Mouse (Mus musculus) embryonic facial prominence, embryonic 13.5 days (tissue): ENCODE measurements around the gene Mad2l2. TPM values are rescaled to one million over a fixed set of nuclear protein-coding genes. Genes with fewer than 3 reads are reported as not detected.

Source experiments
- ATAC-seq: fragments of 200-750 bp; cut with Nextera tagmentation; 2 replicates; pipeline ENCODE4 v1.8.0; 2017; ENCODE audit warnings: low read depth; ENCODE audit not compliant: insufficient number of reproducible peaks, insufficient read depth, low FRiP score, low TSS enrichment
- H3K27ac ChIP-seq: fragments of 300-500 bp; sonication (generic); 2 replicates; pipeline ENCODE4 v1.5.1; 2015; ENCODE audit warnings: moderate library complexity, mild to moderate bottlenecking, inconsistent platforms
- H3K27me3 ChIP-seq: fragments of 300-500 bp; sonication (generic); 2 replicates; pipeline ENCODE4 v1.6.1; 2015; ENCODE audit warnings: mild to moderate bottlenecking, inconsistent platforms
- H3K36me3 ChIP-seq: fragments of 300-500 bp; sonication (generic); 2 replicates; pipeline ENCODE4 v1.6.1; 2015; ENCODE audit warnings: mild to moderate bottlenecking, inconsistent platforms
- H3K4me1 ChIP-seq: fragments of 300-500 bp; sonication (generic); 2 replicates; pipeline ENCODE4 v1.6.1; 2015; ENCODE audit warnings: inconsistent platforms
- H3K4me2 ChIP-seq: fragments of 300-500 bp; sonication (generic); 2 replicates; pipeline ENCODE4 v1.6.1; 2015; ENCODE audit warnings: moderate library complexity, mild to moderate bottlenecking, inconsistent platforms
- H3K4me3 ChIP-seq: fragments of 300-500 bp; sonication (generic); 2 replicates; pipeline ENCODE4 v1.5.1; 2015; ENCODE audit warnings: mild to moderate bottlenecking, inconsistent platforms
- H3K9ac ChIP-seq: fragments of 300-500 bp; sonication (generic); 2 replicates; pipeline ENCODE4 v1.6.1; 2015; ENCODE audit warnings: mild to moderate bottlenecking, inconsistent platforms
- H3K9me3 ChIP-seq: fragments of 300-500 bp; sonication (generic); 2 replicates; pipeline ENCODE4 v1.6.1; 2016; ENCODE audit warnings: inconsistent platforms
- WGBS: fragments of 180-500 bp; shearing (Covaris S2); methylation state at CpG from one replicate; pipeline ENCODE4 v1.1.7; 2015; ENCODE audit warnings: mixed read lengths; 5-methylcytosine and 5-hydroxymethylcytosine counted together
- polyA plus RNA-seq: library from polyadenylated mRNA; unstranded; fragments of >200 nt; fragmentation: Nextera tagmentation; extraction: Ambion mirVana; gene quantifications from 2 replicates; pipeline ENCODE4 v1.2.1, GENCODE M21; 2015

Mad2l2 gene
- polyA plus RNA-seq, 1 experiment from 2014 or later = 76.3 TPM

DNA sequence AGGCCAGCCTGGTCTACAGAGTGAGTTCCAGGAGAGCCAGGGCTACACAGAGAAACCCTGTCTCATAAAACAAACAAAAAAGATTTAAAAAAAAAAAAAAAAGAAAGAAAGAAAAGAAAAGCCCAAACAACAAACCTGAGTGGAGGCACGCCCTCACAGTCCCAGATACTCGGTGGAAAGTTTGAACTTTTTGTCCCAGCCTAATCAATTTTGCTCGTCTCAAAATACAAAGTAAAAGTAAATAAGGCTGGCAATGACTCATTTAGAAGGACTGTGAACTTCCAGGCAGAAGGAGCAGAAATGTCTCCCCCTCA lies 20.7 kb downstream of the Mad2l2 start:
- 41% methylated on average over 3 of the region's 3 CpGs for WGBS
- no peak for ATAC-seq
- peaks cover 24% of the 10 kb centered on the region for H3K36me3 ChIP-seq
- peak overlapping the region; percentile 66 for H3K4me3 ChIP-seq
- H3K27ac ChIP-seq = no peak overlapping the region
- no peaks in the 10 kb centered on the region for H3K9me3 ChIP-seq
- H3K4me2 ChIP-seq = peak overlapping the region; percentile 96
- peak overlapping the region; percentile 78 for H3K9ac ChIP-seq
- no peaks in the 10 kb centered on the region for H3K27me3 ChIP-seq
- H3K4me1 ChIP-seq = peaks cover 17% of the 10 kb centered on the region

DNA sequence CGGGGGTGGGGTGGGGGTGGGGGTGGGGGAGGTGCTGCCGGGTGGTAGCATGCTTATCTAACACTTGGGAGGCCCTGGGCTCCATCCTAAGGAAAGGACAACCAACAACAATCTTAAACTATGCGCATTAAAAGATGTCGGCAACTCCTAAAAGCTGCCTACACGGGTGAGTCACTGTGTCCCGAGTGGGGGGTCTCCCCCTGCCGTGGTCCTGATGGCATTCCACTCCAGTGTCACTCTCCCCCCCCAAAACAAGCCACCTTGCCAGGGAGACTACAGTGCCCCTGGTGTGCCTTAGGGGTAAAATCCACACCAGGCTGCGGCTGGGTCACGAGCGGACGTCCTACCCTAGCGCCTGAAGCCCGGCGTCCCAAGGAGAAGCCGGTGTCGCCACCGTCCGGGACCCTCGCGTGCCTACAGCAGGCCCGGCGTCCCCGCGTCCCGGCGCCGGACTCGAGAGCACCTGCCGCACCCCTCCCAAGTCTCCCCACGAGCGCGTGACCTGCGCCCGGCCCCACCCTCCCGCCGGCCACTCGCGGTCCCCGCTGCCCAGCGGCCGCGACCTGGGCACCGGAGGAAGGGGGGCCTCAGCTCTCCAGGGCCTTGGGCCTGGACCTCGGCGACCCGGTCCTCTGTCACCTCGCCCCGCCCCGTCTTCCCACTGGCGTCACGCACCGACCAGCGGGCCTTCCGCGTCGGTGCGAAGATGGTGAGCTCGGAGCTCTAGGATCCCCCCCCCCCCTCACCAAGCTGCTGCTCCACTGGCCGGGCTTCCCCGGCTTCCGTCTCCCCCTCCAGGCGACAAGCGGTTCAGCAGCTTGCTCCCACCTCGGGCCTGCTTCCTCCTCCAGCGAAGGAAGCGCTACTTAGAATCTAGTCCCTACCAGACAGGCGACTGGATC lies 21.3 kb downstream of the Mad2l2 start, which contains the start of gene Fbxo6:
Gene Fbxo6 (minus strand): TSS at position 874 of the 902 bp plus-strand sequence.
- H3K4me1 ChIP-seq = peaks cover 17% of the 10 kb centered on the region
- under 1% methylated on average over 62 of the region's 67 CpGs for WGBS
- H3K36me3 ChIP-seq = peaks cover 23% of the 10 kb centered on the region
- no peaks in the 10 kb centered on the region for H3K9me3 ChIP-seq
- peak within 1 kb of the TSS; percentile 96 for H3K4me2 ChIP-seq
- H3K27me3 ChIP-seq = no peaks in the 10 kb centered on the region
- peak within 1 kb of the TSS; percentile 66 for H3K4me3 ChIP-seq
- H3K27ac ChIP-seq = peak within 1 kb of the TSS; percentile 55
- ATAC-seq = peak; percentile 76
- H3K9ac ChIP-seq = peak within 1 kb of the TSS; percentile 78

GRCm38 (mm10) chr4:148152547-148152946 lies 22.4 kb downstream of the Mad2l2 start:
- no peaks in the 10 kb centered on the region for H3K9me3 ChIP-seq
- H3K27ac ChIP-seq = peak overlapping the region; percentile 55; the same call in 1 of the 2 replicates
- H3K36me3 ChIP-seq = peaks cover 22% of the 10 kb centered on the region
- no peak overlapping the region for H3K4me3 ChIP-seq
- 0 out of 2 replicates have a peak overlapping the region, but pooled peaks have one; percentile 16 for H3K9ac ChIP-seq
- H3K27me3 ChIP-seq = no peaks in the 10 kb centered on the region
- WGBS = 82% methylated on average over 5 of the region's 5 CpGs
- H3K4me2 ChIP-seq = no peak overlapping the region
- ATAC-seq = no peak
- peaks cover 17% of the 10 kb centered on the region for H3K4me1 ChIP-seq

GRCm38 (mm10) chr4:148154006-148154405 lies 23.8 kb downstream of the Mad2l2 start:
- WGBS = 89% methylated on average over 4 of the region's 4 CpGs
- no peak overlapping the region for H3K4me2 ChIP-seq
- H3K27ac ChIP-seq = no peak overlapping the region
- no peak for ATAC-seq
- H3K9ac ChIP-seq = no peak overlapping the region
- H3K9me3 ChIP-seq = no peaks in the 10 kb centered on the region
- H3K27me3 ChIP-seq = peaks cover 2% of the 10 kb centered on the region; the same call in 1 of the 2 replicates
- no peak overlapping the region for H3K4me3 ChIP-seq
- peaks cover 22% of the 10 kb centered on the region for H3K36me3 ChIP-seq
- peaks cover 24% of the 10 kb centered on the region for H3K4me1 ChIP-seq

DNA sequence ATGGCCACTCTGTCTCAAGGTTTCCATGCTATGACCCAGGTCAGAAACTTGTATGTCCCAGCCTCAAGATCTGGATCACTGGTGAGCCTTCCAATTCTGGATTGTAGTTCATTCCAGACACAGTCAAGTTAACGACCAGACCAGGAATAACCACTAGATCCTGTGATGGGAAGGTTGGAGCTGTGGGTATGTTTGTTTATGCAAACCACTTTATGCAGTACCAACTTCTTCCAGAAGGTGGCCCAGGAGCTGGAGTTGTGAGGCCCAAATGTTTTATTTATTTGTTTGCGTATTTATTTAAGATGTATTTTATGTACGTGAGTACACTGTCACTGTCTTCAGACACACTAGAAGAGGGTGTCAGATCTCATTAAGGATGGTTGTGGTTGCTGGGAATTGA lies 24.8 kb downstream of the Mad2l2 start:
- H3K27ac ChIP-seq = no peak overlapping the region
- no peaks in the 10 kb centered on the region for H3K9me3 ChIP-seq
- no peak for ATAC-seq
- H3K36me3 ChIP-seq = peaks cover 22% of the 10 kb centered on the region
- H3K4me2 ChIP-seq = no peak overlapping the region
- no peak overlapping the region for H3K9ac ChIP-seq
- peaks cover 26% of the 10 kb centered on the region for H3K4me1 ChIP-seq
- WGBS = 63% methylated on average over 3 of the region's 3 CpGs
- peaks cover 3% of the 10 kb centered on the region; the same call in 1 of the 2 replicates for H3K27me3 ChIP-seq
- H3K4me3 ChIP-seq = no peak overlapping the region

DNA sequence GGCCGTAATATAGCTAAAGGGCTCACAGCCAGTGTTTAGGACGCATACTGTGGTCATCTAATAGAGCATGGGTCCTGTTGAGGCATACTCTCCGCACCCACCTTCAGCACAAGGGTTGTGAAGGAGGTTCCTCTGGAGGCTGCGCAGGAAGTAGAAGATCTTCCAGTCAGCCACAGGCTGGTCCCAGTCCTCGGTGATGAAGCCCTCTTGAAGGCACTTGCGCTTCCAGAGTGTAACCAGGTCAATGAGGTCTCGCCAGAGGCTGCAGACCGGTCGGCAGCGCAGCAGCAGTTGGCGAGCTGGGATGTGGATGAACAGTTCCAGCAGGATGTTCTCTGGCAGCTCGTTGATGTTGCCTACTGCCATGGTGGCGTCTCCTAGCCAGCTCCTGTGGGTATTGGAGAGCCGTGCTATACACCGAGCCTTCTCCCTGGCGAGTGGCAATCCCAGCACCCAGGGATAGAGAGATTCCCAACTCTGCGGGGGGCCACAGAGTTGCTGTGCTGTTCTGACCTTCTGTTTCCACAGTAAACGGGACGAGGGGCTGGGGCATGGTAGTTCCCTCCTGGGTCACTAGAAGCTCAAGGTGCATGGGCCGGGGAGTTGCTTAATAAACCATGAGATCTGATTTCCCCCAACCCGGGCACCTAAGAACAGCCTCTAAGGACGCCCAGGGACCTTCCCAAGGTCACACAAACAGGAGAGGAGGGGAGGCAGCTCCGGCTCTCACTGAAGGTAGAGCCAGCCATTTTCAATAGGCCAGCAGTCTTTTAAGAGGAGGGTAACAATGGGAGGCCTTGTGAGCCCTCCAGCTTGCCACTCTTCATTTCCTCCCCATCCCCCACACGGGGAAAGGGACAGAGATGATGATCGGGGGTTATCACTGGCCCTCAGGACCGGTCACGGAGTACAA lies 28.5 kb downstream of the Mad2l2 start:
- Histone ChIP-seq H3K9me3 (no peaks in the 10 kb centered on the region), H3K4me3 (peak overlapping the region; percentile 64), H3K36me3 (peaks cover 16% of the 10 kb centered on the region), H3K4me2 (peak overlapping the region; percentile 96), H3K9ac (peak overlapping the region; percentile 77), H3K4me1 (peaks cover 32% of the 10 kb centered on the region), H3K27me3 (peaks cover 40% of the 10 kb centered on the region), H3K27ac (no peak overlapping the region)
- 26% methylated on average over 27 of the region's 27 CpGs for WGBS
- ATAC-seq = no peak

DNA sequence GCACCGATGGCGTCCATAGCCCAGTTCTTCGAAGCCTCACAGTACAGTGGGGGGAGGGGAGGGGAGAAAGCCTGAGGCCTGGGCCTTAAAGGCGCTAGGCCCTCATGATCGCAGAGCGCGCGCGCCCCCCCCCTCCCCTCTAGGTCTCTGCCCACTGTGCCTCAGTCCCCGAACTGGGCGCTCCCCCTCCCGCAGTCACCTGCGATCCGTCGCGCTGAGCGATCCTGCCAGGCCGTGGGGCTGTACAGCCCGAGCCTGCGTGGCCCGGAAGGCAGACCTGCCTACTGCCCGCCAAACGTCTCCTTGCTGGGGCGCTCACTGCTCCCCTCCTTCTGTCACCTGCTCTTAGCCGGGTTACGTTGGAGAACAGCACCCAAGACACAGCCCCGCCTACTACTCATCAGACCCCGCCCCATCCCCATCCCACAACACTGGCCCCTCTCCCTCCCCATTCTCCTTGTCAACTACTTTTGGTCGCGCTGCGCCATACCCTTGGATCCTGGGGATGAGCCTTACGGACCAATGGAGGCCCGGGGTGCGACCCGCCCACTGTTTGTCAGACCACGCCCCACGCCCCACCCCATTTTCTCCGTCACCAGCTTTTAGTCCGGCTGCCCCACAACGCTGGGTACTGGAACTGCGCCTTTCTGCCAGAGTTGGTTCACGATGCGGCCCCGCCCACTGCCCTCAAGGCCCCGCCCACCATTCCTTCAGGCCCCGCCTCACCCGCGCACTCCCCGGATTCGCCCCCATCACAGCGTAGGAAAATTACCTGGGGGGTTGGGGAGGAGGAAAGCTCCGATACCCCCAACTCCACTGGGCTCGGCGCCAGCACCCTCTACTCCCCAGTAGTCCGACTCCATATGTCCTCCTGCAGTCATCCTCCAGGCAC lies 29.6 kb downstream of the Mad2l2 start:
- Histone ChIP-seq H3K27ac (no peak overlapping the region), H3K9ac (peak overlapping the region; percentile 77), H3K27me3 (peaks cover 51% of the 10 kb centered on the region), H3K4me2 (peak overlapping the region; percentile 96), H3K9me3 (no peaks in the 10 kb centered on the region), H3K4me1 (peaks cover 43% of the 10 kb centered on the region), H3K4me3 (peak overlapping the region; percentile 64), H3K36me3 (peaks cover 16% of the 10 kb centered on the region)
- peak; percentile 81 for ATAC-seq
- under 1% methylated on average over 54 of the region's 55 CpGs for WGBS

GRCm38 (mm10) chr4:148160436-148161390 lies 30.5 kb downstream of the Mad2l2 start, which contains the start of the genes Fbxo44 and Fbxo2:
Gene Fbxo44, minus strand, starts transcription at chr4:148160482.
Gene Fbxo2, plus strand, starts transcription at chr4:148160621.
- peak; percentile 73 for ATAC-seq
- Histone ChIP-seq H3K27me3 (peaks cover 60% of the 10 kb centered on the region), H3K36me3 (peaks cover 13% of the 10 kb centered on the region), H3K4me3 (peak within 1 kb of the TSS; percentile 64), H3K4me2 (peak within 1 kb of the TSS; percentile 96), H3K27ac (no peak within 1 kb of the TSS), H3K4me1 (peaks cover 44% of the 10 kb centered on the region), H3K9me3 (no peaks in the 10 kb centered on the region), H3K9ac (peak within 1 kb of the TSS; percentile 77)
- WGBS = under 1% methylated on average over 42 of the region's 43 CpGs

DNA sequence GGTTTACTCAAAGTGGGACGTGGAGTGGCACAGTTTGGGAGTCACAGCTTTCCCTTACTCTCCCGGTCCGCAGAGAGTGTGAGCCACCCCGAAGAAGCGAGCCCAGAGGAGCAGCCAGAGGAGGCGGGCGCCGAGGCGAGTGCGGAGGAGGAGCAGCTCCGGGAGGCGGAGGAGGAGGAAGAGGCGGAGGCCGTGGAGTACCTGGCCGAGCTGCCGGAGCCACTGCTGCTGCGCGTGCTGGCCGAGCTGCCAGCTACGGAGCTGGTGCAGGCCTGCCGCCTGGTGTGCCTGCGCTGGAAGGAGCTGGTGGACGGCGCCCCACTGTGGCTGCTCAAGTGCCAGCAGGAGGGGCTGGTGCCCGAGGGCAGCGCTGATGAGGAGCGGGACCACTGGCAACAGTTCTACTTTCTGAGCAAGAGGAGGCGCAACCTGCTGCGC lies 33.8 kb downstream of the Mad2l2 start:
- Histone ChIP-seq H3K4me3 (peak overlapping the region; percentile 38), H3K4me1 (peaks cover 48% of the 10 kb centered on the region), H3K9ac (peak overlapping the region; percentile 49; the same call in 1 of the 2 replicates), H3K9me3 (no peaks in the 10 kb centered on the region), H3K27me3 (peaks cover 85% of the 10 kb centered on the region), H3K36me3 (no peaks in the 10 kb centered on the region), H3K27ac (no peak overlapping the region), H3K4me2 (peak overlapping the region; percentile 61)
- under 1% methylated on average over 29 of the region's 29 CpGs for WGBS
- ATAC-seq = no peak

DNA sequence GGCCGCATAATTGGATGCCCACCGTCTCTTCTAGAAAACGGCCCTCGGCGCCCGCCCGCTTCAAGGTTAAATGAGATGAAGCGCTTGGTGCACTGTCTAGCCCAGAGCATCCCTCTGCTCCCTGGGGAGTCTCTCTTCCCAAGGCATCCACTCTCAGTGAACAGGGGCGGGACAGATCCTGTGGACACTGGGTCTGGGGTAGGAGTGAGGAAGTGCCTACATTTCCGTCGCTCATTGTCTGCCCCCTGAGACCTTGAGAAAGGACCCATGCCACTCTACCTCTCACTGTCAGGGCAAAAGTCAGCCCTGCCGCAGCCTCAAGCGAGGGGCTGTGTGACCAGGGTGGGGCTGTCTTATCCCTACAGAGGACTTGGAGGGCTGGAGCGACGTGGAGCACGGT lies 34.3 kb downstream of the Mad2l2 start:
- ATAC-seq = no peak
- H3K36me3 ChIP-seq = no peaks in the 10 kb centered on the region
- peaks cover 44% of the 10 kb centered on the region for H3K4me1 ChIP-seq
- H3K4me2 ChIP-seq = peak overlapping the region; percentile 61
- peak overlapping the region; percentile 38 for H3K4me3 ChIP-seq
- H3K27me3 ChIP-seq = peaks cover 86% of the 10 kb centered on the region
- H3K9me3 ChIP-seq = no peaks in the 10 kb centered on the region
- no peak overlapping the region for H3K9ac ChIP-seq
- under 1% methylated on average over 16 of the region's 16 CpGs for WGBS
- H3K27ac ChIP-seq = no peak overlapping the region
